Mouse (Mus musculus): ENCODE results near the gene Txn1.

Gene Txn1

GRCm38 (mm10) chr4:57901210-57901609 is 55.0 kb downstream of the Txn1 start:
- DNase-seq (ENCODE audit: low read depth in 2 of 2, low spot score in 2 of 2), result peak; percentile 16 to 39

- peak in 1 of 2 experiments; percentile 33 for DNase-seq (ENCODE audit: low read depth in 2 of 2, low spot score in 2 of 2)
These were observed 59.6 kb downstream of the Txn1 start for GRCm38 (mm10) chr4:57896631-57897030.

- no peak for DNase-seq (ENCODE audit: low read depth in 2 of 2, low spot score in 2 of 2)
These were observed 60.3 kb downstream of the Txn1 start for GRCm38 (mm10) chr4:57895902-57896301.

GRCm38 (mm10) chr4:57895140-57895539 is 61.1 kb downstream of the Txn1 start:
- DNase-seq (ENCODE audit: low read depth in 2 of 2, low spot score in 2 of 2), result no peak
